Mouse (Mus musculus): ENCODE data around the gene Spag9.

Spag9 gene

DNA sequence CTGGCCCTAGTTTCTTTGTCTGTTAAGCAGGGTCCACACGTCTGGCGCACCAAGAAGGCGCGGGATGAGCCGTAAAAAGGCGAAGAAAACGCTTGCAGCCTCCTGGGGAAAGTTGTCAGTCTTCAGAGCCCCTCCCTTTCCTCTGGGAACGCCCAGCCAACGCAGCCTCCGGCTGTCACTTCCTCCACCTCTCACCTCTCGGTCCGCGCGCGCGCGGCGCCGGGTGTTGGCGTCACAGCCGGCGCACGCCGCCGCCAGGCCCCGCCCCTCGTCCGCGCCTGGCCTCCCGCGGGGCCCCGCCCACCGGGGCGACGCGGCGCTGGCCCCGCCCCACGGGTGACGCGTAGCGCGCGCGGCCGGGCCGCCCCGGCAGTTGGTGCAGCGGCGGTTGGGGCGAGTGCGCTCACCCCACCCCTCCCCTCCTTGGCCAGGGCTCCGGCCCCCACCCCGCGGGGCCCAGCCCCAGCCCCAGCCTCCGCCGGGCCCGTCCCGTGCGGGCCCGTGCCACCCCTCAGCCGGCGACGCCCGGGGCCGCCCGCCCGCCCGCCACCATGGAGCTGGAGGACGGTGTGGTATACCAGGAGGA lies at the start of gene Spag9:
Gene Spag9 (plus strand): TSS at position 372 of the 586 bp plus-strand sequence.
- peak; percentile 91 for DNase-seq

DNA sequence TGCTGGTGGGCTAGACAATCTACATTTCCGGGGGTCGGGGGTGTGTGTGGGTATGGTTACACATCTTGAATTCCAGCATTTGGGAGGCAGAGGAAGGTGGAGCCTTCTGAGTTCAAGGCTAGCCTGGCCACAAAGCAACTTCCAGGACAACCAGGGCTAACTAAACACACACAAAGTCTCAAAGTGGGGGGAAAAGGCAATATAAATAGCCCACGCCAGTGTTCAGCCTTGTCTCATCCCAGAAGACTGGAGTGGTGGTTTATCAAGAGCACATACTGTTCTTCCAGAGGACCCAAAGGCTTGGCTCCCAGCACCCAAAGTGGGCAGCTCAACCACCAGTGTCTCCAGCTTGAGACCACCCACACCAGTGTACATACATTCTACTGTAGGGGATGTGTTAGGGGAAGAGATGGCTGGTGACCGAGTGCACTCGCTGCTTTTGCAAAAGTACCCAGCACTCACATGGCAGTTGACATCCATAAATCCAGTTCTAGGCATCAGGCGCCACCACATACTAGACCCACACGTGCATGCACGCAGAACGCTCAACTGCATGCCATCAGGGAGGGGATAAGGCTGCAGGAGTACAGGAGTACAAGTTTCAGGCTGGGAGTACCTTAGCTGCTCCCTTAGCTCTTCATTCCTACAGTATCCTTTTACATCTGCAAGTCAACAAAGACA lies 46.9 kb upstream of the Spag9 start:
- no peak for DNase-seq

DNA sequence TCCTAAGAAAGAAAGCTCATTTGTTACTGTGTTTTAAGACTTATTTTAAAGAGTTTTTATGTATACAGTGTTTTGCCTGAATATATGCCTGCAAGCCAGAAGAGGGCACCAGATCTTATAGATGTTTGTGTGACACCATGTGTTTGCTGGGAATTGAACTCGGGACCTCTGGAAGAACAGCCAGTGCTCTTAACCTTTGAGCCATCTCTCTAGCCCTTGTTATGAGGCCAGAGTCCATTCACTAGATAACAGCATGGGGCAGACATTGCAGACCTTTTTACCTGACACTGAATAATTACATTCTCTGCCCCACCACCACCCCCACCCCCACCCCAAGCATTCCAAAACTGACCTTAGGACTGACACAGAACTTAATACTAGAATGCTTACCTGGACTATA lies 45.8 kb upstream of the Spag9 start:
- DNase-seq = no peak

DNA sequence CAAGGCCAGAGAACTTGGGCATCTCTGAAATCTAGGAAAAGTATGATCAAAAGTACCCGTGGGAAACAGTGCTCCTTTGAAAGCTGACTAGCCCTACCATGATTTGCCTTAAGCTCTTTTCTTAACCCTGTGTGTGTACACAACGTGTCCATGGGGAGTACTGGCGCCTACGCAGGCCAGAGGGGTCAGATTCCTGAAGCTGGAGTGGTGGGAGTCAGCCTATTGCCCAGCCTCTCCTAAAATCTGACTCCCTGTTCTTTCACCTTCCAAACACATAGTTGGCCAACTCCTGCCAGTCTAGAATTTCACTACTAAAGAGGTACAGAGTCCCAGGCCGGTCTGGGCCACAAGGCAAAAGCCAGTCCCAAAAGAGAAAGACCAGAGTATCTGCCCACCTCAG lies 43.5 kb upstream of the Spag9 start:
- DNase-seq = no peak

DNA sequence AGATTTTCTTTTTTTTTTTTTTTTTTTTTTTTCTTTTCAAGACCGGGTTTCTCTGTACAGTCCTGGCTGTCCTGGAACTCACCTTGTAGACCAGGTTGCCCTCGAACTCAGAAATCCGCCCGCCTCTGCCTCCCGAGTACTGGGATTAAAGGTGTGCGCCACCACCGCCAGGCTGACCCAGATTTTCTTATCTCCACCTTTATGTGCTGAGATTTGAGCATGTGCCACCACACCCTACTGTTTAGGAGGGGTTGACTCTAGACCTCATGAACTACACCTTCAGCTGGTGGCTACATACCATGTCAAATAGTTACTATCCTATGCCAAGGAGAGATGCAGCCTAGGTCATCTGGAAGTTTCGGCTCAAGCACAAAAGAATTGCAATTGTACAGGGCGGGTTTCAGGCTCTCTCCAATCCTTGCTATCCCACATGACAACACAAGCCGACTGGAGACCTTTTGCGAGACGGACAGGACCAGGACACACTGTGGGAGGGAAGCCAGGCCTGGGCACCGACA lies 41.1 kb upstream of the Spag9 start:
- DNase-seq = no peak

DNA sequence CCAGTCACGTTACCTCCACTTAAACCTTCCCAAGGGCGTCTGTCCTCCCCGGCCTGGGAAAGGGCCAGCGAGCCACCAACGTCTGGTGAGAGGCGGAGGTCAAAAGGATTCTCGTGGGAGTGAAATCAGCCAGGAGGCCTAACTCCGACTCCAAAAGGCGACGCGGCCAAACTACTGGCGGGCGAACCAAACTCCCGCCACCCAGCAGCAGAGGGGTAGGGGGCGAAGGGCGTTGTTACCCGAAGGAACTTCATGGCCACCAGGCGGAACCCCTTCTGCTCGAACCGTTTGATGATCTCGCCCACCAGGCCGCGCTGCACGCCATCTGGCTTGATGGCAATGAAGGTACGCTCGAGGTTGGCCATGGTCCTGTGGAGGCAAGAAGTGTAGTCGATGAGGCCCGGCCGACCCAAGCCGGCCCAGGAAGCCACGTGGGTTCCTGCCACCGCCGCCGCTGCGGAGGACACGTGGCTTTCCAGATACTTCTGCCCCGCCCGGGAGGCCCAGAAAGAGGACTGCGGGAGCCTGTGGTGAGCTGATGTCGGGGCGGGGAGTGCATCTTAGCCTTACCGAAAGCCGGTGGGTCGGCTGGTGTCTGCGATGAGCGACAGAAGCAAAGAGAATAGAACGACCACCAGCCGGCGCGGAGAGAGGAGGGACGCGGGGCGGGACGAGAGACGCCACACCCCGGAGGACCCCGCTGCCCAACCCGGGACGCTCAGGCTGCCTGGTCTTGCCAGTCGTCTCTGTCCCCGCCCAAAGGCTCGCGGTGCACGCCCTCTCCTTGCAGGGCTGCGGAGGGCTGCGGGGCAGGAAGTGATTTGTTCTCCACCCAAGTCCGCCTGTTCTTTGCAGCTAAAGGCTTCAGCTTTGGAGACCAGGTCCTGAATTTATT lies 40.4 kb upstream of the Spag9 start:
- DNase-seq = peak; percentile 94

DNA sequence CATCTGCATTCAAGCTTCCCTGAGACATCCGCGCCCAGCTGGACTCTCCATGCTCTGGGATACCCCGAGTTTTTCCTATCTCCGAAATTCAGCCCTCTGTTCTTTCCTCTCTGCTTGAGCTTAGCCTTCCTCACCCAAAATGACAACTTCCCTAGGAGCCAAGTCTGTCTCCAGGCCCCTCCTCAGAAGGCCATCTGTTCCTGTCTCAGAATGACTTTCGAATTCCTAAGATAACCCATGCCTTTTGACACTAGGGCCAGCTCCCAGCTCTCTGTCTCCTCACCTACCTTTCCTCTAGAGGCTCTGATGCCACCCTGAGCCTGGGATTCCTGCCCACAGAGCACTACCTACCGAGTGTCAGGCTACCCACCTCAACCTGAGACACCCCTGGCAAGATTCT lies 39.7 kb upstream of the Spag9 start, which contains the start of gene Nme2:
Gene Nme2 (minus strand): TSS at position 101 of the 400 bp plus-strand sequence.
- no peak for DNase-seq

DNA sequence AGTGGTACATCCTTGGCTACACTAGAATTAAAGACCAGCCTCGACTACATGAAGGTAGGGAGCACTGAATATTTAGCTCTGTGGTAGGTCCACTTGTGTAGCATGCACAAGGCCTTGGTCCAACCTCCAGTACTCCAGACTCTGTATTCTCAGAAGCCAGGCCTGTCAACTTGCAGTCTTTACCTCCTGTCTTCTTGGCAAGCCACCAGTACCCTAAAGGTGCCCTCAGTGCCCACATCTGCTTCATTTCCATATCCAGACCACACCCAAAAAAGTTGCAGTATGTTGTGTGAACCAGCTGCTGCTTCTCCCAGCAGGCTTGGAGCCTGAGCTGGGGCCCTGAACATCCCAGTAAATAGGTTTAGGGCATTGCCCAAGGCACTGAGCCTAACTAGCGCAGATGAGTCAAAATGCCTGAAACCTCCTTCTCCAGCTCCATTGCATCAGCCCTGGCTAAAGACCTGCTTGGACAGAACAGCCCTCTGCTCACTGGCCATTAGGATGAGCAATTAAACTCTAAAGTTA lies 38.8 kb upstream of the Spag9 start:
- DNase-seq = no peak

DNA sequence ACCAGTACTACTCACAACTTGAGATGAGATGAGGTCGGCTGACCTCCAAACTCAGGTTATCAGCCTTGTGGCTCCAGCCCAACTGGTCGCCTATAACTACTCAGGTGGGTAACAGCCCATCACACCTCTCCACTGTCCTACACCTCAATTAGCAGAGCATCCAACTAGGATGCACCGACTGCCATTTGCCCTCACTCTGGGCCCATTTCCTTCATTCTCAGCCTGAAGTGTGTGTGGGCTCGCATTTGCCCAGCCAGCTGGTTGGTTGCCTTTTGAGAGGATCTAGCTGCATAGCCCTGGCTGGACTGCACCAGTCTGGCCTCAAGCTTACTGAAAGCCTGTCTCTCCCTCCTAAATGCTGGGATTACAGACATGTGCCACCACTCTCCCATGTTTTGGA lies 38.1 kb upstream of the Spag9 start:
- no peak for DNase-seq

DNA sequence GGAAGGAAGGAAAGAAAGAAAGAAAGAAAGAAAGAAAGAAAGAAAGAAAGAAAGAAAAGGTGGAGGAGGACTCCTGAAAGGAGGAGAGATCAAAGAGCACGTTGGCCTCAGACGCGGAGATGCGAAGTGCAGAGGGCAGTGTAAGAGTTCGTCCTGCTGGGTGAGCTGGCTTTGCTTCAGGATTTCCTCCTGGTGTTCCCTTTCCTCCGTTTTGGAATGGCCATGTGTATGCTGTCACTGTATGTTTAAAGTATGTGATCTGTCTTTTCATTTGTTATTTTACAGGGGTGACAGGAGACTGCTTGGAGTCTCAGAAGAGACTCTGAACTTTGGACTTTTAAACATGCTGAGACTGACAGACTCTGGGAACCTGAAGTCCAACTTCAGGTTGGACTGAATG lies 34.4 kb upstream of the Spag9 start:
- DNase-seq = peak; percentile 39

DNA sequence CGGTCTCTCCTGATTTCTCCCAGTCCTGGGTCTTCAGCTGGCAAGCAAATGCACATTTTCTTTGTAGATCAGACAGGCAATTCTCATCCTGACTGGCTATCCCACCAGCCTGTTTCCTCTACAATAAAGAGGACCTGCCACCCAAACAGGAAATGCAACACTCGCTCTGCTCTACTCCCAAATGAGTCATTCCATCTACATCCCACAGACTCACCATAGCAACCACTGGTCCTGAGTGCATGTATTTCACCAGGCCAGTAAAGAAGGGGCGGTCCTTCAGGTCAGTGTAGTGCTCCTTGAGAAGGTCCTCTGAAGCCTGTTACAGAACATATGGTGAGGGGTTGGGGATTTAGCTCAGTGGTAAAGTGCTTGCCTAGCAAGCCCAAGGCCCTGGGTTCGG lies 32.9 kb upstream of the Spag9 start:
- no peak for DNase-seq

DNA sequence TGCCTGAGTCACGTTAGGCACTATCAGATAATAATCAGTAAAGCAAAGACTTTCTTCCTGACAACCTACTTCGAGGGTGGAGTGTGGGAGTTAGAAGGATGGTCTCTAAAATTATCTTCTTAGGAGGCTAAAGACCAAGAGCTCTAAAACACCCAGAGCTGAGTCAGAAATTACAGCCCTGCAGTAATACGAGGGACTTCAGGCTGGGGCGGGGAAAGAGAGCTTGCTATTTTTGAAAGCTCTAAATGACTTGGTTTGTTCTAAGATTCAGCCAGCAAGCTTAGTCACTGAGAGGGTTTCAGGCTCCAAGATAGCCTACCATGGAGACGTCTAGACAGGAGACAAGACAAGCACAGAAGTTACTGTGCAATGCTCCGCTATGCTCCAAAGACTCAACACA lies 30.5 kb upstream of the Spag9 start:
- DNase-seq = no peak

DNA sequence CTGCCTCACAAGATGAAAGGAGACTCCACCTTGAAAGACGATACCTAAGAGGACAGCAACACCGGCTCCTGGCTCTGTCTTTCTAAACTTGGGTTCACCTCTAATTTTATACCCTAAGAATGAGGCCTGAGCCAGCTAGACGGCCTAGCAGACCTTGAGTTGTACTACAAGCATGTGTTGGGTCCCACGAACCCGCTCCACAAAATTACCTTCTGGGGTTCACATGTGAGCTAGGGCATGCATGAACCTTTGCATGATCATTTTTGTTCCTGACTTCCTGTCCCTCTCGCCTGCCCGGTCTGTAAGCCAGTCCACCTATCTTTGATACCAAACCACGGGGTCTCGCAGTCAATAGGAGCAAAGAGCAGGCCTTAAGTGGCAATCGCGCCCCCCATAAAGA lies 28.5 kb upstream of the Spag9 start:
- DNase-seq = no peak

DNA sequence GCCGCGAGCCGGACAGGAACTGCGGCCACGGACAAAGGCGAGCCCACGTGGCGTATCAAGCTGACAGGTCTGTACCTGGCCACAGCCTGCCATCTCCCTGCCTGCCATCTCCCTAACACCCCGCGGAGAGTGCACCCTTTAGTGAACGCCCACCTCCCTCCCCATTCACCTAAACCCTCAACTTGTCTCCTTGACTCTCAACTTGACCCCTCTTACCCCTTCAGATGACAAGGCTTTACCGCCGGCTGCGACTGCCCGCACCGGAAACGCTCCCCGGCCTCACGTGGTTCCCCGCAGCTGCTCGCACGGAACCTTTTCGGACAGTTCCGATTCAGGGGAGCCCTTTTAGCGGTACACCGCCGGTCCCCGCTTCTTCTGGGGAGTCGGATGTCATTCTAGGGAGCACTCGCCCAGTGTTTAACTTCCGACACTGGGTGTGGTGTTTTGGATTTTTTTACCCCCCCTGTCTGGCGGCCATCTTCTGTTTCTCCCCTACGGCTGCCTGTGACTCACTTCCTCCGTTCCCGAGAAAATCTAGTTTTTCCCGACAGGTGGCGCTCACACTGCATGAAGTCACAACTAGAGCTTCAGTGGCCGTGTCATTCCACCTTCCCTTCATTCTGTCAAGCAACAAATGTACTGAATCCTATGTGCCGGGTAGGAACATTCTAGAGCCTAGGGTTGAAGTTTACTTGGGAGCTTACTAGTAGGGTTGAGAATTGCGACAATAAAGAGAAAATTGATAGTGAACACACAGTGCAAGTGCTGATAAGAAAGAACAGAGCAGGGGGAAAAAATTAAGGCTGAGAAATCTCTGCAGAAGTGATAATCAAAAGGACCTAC lies 27.7 kb upstream of the Spag9 start, which contains the start of the genes Gm20390 and Nme1:
Gene Gm20390 (minus strand): TSS at position 289 of the 843 bp plus-strand sequence.
Gene Nme1 (minus strand): TSS at position 517 of the 843 bp plus-strand sequence.
- DNase-seq = peak; percentile 98

DNA sequence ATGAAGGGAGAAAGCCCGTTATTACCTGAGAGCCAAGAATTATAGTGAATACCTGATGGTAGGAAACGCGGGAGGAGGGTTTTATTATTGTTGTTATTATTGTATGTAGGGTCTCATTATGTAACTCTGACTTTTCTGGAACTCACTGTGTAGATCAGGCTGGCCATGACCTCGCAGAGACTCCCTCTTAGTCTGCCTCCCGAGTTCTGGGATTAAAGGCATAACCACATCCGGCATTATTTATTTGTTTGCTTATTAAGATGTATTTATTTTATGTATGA lies 27.1 kb upstream of the Spag9 start:
- DNase-seq = no peak

DNA sequence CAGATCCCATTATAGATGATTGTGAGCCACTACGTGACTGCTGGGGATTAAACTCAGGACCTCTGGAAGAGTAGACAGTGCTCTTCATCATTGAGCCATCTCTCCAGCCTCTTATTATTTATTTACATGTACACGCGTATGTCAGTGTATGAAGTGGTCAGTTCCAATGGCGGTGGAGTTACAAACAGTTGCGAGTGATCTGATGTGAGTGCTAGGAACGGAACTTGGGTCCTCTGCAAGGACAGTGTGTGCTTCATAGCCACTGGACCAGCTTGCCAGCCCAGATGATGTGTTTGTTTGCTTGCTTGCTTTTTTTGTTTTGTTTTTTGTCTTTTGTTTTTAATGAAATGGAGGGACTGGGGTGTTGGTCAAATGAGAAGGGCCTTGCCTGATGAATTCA lies 26.7 kb upstream of the Spag9 start:
- DNase-seq = no peak

DNA sequence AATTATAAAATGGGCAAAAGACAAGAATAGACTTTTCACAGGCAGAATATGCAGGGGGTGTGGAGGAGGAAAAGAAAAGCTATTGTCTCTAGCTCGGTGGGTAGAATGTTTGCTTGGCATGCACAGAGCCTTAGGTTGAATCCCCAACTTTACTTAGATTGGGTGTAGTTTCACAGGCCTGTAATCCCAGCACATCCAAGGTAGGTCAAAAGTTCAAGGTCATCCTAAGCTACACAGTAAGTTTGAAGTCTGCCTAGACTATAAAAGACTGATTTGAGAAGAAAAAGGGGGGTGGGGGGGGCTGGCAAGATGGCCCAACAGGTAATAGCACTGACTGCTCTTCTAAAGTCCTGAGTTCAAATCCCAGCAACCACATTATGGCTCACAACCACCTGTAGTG lies 26.1 kb upstream of the Spag9 start:
- DNase-seq = no peak

DNA sequence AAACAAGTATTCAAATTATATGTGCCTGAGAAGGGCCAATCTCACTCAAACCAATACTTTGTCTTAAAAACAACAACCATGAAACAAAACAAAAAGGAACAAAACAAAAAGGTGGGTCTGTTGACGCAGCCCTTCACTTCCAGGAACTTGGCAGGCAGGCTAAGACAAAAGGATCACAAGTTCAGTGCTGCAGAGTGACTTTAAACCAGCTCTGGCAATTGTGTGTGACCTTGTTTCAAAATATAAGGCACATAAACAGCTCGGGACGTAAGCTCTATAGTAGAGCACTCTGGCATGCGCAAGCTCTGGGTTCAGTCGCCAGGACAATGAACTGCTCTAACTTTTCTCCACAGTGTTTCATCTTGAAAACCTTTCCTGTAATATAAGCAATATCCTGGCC lies 22.9 kb upstream of the Spag9 start:
- DNase-seq = no peak

DNA sequence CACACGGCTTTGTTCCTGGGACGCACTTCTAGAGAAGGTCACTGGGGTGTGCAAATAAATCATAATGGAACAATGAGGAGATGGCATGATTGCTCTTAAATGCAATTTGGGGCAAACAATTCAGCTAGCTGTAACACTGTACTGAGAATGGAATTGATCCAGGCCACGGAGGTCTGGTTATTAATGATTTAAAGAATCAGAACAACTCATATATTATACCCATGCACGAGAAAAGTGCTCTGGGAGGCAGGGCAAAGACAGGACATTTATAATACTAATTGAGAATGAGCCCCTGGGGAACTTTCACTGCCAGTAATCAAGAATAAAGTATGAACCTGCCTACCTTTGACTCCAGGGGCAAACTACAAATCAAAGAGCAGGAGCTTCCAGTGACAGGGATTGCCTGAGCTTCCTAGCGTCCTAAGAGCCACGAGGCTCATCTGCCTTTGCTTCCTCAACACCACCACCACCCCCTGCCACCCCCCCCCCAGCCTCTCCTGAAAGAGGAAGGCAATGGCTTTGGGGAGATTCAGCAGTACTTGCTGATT lies 16.3 kb upstream of the Spag9 start:
- no peak for DNase-seq

DNA sequence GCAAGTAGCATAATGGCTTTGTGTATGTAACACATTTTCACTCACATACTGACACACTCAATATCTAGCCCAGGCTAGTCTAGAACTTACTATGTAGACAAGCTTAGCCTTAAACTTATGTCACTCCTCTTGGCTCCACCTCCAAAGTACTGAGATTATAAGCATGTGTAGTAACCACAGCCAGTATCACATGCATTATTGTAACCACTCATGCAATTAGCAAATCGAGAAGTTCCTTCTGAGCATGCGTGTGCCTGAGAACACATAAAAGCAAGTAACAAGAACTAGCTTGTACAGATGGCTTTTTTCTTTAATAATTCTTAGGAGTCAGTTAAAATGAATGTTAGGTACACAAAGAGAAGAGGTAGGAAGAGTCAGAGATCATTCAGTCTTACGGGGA lies 11.3 kb upstream of the Spag9 start:
- no peak for DNase-seq

DNA sequence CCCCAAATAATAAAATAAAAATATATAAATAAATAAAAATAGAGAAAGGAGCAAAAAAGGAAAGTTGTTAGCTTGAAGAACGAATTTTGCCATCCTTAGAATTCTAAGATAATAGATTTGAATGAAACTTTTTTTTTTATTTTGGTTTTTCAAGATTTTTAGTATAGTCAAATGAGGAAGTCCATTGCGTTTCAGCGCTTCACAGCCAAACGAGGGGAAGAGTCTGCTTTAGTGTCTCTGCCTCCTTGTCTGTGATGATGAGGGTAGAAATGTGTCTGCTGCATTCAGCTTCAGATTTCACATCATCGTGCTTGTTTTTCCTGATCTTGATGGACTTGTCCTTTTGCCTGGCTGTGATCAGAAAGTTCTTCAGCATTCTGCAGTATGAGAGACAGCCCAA lies 10.6 kb upstream of the Spag9 start:
- DNase-seq = no peak

DNA sequence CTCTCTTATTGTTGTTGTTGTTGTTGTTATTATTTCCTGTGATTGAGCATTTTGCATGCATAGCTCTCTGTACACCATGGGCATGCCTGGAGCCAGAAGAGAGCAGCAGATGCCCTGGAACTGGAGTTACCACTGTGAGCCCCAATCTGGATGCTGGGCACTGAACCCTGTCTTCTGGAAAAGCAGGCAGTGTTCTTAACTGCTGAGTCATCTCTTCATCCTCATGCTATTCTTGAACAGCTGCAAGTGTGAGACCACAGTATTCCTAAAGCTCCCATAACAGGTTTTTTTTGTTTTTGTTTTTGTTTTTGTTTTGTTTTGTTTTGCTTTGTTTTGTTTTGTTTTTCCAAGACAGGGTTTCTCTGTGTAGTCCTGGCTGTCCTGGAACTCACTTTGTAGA lies 9.6 kb upstream of the Spag9 start:
- no peak for DNase-seq
